Mouse (Mus musculus): ENCODE results near the gene Jmjd8. TPM values are rescaled to one million over a fixed set of nuclear protein-coding genes. Genes with fewer than 3 reads are reported as not detected.
A peak's percentile ranks its signal among the peaks of the same experiment; 100 is the strongest.

Jmjd8 gene
- polyA plus RNA-seq, 1 experiment from 2014 or later, result 42.1 TPM

GRCm38 (mm10) chr17:25872676-25873075 lies 44.0 kb downstream of the Jmjd8 start:
- H3K9ac ChIP-seq, result no peak overlapping the region
- DNase-seq (ENCODE audit: low spot score) (no peak), ATAC-seq (ENCODE audit: low FRiP score) (no peak)
- no peak overlapping the region for H3K4me3 ChIP-seq (replicated peaks; ENCODE audit: low read length)
- 87% methylated on average over 3 of the region's 3 CpGs for WGBS
- H3K27me3 ChIP-seq (ENCODE audit: control insufficient read depth, insufficient read depth, low read length), result no peaks in the 10 kb centered on the region
- H3K9me3 ChIP-seq (ENCODE audit: control insufficient read depth, low read length), result no peaks in the 10 kb centered on the region
- H3K4me2 ChIP-seq (replicated peaks), result no peak overlapping the region
- peaks cover 27% of the 10 kb centered on the region for H3K4me1 ChIP-seq (replicated peaks; ENCODE audit: control insufficient read depth, insufficient read depth, low read length)
- H3K27ac ChIP-seq, result no peak overlapping the region
- peaks cover 1% of the 10 kb centered on the region; the same call in 1 of the 2 replicates for H3K36me3 ChIP-seq (replicated peaks; ENCODE audit: control insufficient read depth, insufficient read depth)

- H3K36me3 ChIP-seq (replicated peaks; ENCODE audit: control insufficient read depth, insufficient read depth), result peaks cover 10% of the 10 kb centered on the region
- DNase-seq (ENCODE audit: low spot score) (no peak), ATAC-seq (ENCODE audit: low FRiP score) (no peak)
- no peaks in the 10 kb centered on the region for H3K9me3 ChIP-seq (ENCODE audit: control insufficient read depth, low read length)
- peak overlapping the region; percentile 94 for H3K27ac ChIP-seq
- peak overlapping the region; percentile 68 for H3K4me3 ChIP-seq (replicated peaks; ENCODE audit: low read length)
- H3K4me2 ChIP-seq (replicated peaks), result peak overlapping the region; percentile 78
- no peak overlapping the region for H3K9ac ChIP-seq
- WGBS, result 84% methylated on average over 11 of the region's 11 CpGs
- peaks cover 23% of the 10 kb centered on the region for H3K4me1 ChIP-seq (replicated peaks; ENCODE audit: control insufficient read depth, insufficient read depth, low read length)
- no peaks in the 10 kb centered on the region for H3K27me3 ChIP-seq (ENCODE audit: control insufficient read depth, insufficient read depth, low read length)
Observed at GRCm38 (mm10) chr17:25873405-25874147, 44.9 kb downstream of the Jmjd8 start.

GRCm38 (mm10) chr17:25874148-25874720 lies 45.6 kb downstream of the Jmjd8 start:
- Histone ChIP-seq H3K4me3 (replicated peaks; ENCODE audit: low read length) (peak overlapping the region; percentile 68), H3K27ac (peak overlapping the region; percentile 94), H3K9ac (peak overlapping the region; percentile 92), H3K4me1 (replicated peaks; ENCODE audit: control insufficient read depth, insufficient read depth, low read length) (peaks cover 18% of the 10 kb centered on the region), H3K4me2 (replicated peaks) (peak overlapping the region; percentile 78), H3K36me3 (replicated peaks; ENCODE audit: control insufficient read depth, insufficient read depth) (peaks cover 17% of the 10 kb centered on the region), H3K27me3 (ENCODE audit: control insufficient read depth, insufficient read depth, low read length) (no peaks in the 10 kb centered on the region), H3K9me3 (ENCODE audit: control insufficient read depth, low read length) (no peaks in the 10 kb centered on the region)
- DNase-seq (ENCODE audit: low spot score) (no peak), ATAC-seq (ENCODE audit: low FRiP score) (no peak)
- WGBS, result 5% methylated on average over 14 of the region's 14 CpGs

- Histone ChIP-seq H3K4me2 (replicated peaks) (peak within 1 kb of the TSS; percentile 78), H3K27me3 (ENCODE audit: control insufficient read depth, insufficient read depth, low read length) (no peaks in the 10 kb centered on the region), H3K4me1 (replicated peaks; ENCODE audit: control insufficient read depth, insufficient read depth, low read length) (peaks cover 18% of the 10 kb centered on the region), H3K9ac (peak within 1 kb of the TSS; percentile 92), H3K27ac (peak within 1 kb of the TSS; percentile 94), H3K4me3 (replicated peaks; ENCODE audit: low read length) (peak within 1 kb of the TSS; percentile 68), H3K36me3 (replicated peaks; ENCODE audit: control insufficient read depth, insufficient read depth) (peaks cover 17% of the 10 kb centered on the region), H3K9me3 (ENCODE audit: control insufficient read depth, low read length) (no peaks in the 10 kb centered on the region)
- WGBS, result under 1% methylated on average over 25 of the region's 25 CpGs
- ATAC-seq (ENCODE audit: low FRiP score) (peak; percentile 77), DNase-seq (ENCODE audit: low spot score) (peak; percentile 100)
Observed at GRCm38 (mm10) chr17:25874721-25875170, 46.1 kb downstream of the Jmjd8 start, which contains the start of gene Mettl26. Gene Mettl26, plus strand, starts transcription at chr17:25875074.

- under 1% methylated on average over 59 of the region's 59 CpGs for WGBS
- peak; percentile 88 for ATAC-seq (ENCODE audit: low FRiP score)
- H3K27ac ChIP-seq, result peak overlapping the region; percentile 94
Observed at GRCm38 (mm10) chr17:25875171-25876136, 46.8 kb downstream of the Jmjd8 start.

GRCm38 (mm10) chr17:25876347-25876915 lies 47.8 kb downstream of the Jmjd8 start:
- ATAC-seq (ENCODE audit: low FRiP score) (no peak), DNase-seq (ENCODE audit: low spot score) (no peak)
- Histone ChIP-seq H3K4me2 (replicated peaks) (peak overlapping the region; percentile 78), H3K4me3 (replicated peaks; ENCODE audit: low read length) (peak overlapping the region; percentile 68), H3K27ac (no peak overlapping the region), H3K36me3 (replicated peaks; ENCODE audit: control insufficient read depth, insufficient read depth) (peaks cover 18% of the 10 kb centered on the region), H3K9ac (peak overlapping the region; percentile 92), H3K4me1 (replicated peaks; ENCODE audit: control insufficient read depth, insufficient read depth, low read length) (peaks cover 29% of the 10 kb centered on the region), H3K27me3 (ENCODE audit: control insufficient read depth, insufficient read depth, low read length) (no peaks in the 10 kb centered on the region), H3K9me3 (ENCODE audit: control insufficient read depth, low read length) (no peaks in the 10 kb centered on the region)
- 54% methylated on average over 10 of the region's 10 CpGs for WGBS

More at GRCm38 (mm10) chr17:25875171-25876136, 46.8 kb downstream of the Jmjd8 start:
- H3K4me2 ChIP-seq (replicated peaks), result peak overlapping the region; percentile 78
- no peaks in the 10 kb centered on the region for H3K27me3 ChIP-seq (ENCODE audit: control insufficient read depth, insufficient read depth, low read length)
- peaks cover 17% of the 10 kb centered on the region for H3K36me3 ChIP-seq (replicated peaks; ENCODE audit: control insufficient read depth, insufficient read depth)
- H3K4me1 ChIP-seq (replicated peaks; ENCODE audit: control insufficient read depth, insufficient read depth, low read length), result peaks cover 22% of the 10 kb centered on the region
- peak overlapping the region; percentile 92 for H3K9ac ChIP-seq
- H3K4me3 ChIP-seq (replicated peaks; ENCODE audit: low read length), result peak overlapping the region; percentile 68
- no peaks in the 10 kb centered on the region for H3K9me3 ChIP-seq (ENCODE audit: control insufficient read depth, low read length)
- peak; percentile 89 for DNase-seq (ENCODE audit: low spot score)

- Histone ChIP-seq H3K27ac (no peak overlapping the region), H3K36me3 (replicated peaks; ENCODE audit: control insufficient read depth, insufficient read depth) (peaks cover 21% of the 10 kb centered on the region), H3K4me3 (replicated peaks; ENCODE audit: low read length) (no peak overlapping the region), H3K27me3 (ENCODE audit: control insufficient read depth, insufficient read depth, low read length) (no peaks in the 10 kb centered on the region), H3K4me2 (replicated peaks) (0 out of 2 replicates have a peak overlapping the region, but pooled peaks have one; percentile 78), H3K9ac (no peak overlapping the region), H3K4me1 (replicated peaks; ENCODE audit: control insufficient read depth, insufficient read depth, low read length) (peaks cover 29% of the 10 kb centered on the region), H3K9me3 (ENCODE audit: control insufficient read depth, low read length) (no peaks in the 10 kb centered on the region)
- WGBS, result 91% methylated on average over 3 of the region's 3 CpGs
- no peak for ATAC-seq (ENCODE audit: low FRiP score)
- no peak for DNase-seq (ENCODE audit: low spot score)
Observed at GRCm38 (mm10) chr17:25877025-25877424, 48.4 kb downstream of the Jmjd8 start.

GRCm38 (mm10) chr17:25877741-25878610 lies 49.3 kb downstream of the Jmjd8 start:
- DNase-seq (ENCODE audit: low spot score) (no peak), ATAC-seq (ENCODE audit: low FRiP score) (no peak)
- WGBS, result 90% methylated on average over 32 of the region's 32 CpGs
- Histone ChIP-seq H3K27me3 (ENCODE audit: control insufficient read depth, insufficient read depth, low read length) (no peaks in the 10 kb centered on the region), H3K4me2 (replicated peaks) (no peak overlapping the region), H3K9ac (no peak overlapping the region), H3K4me1 (replicated peaks; ENCODE audit: control insufficient read depth, insufficient read depth, low read length) (peaks cover 29% of the 10 kb centered on the region), H3K27ac (no peak overlapping the region), H3K36me3 (replicated peaks; ENCODE audit: control insufficient read depth, insufficient read depth) (peaks cover 28% of the 10 kb centered on the region), H3K4me3 (replicated peaks; ENCODE audit: low read length) (no peak overlapping the region), H3K9me3 (ENCODE audit: control insufficient read depth, low read length) (no peaks in the 10 kb centered on the region)
